Mouse (Mus musculus): ENCODE measurements around the gene Atf1. TPM values are rescaled to one million over a fixed set of nuclear protein-coding genes. Genes with fewer than 3 reads are reported as not detected.

Atf1 gene
- polyA plus RNA-seq, 1 experiment, result 21.9 TPM

DNA sequence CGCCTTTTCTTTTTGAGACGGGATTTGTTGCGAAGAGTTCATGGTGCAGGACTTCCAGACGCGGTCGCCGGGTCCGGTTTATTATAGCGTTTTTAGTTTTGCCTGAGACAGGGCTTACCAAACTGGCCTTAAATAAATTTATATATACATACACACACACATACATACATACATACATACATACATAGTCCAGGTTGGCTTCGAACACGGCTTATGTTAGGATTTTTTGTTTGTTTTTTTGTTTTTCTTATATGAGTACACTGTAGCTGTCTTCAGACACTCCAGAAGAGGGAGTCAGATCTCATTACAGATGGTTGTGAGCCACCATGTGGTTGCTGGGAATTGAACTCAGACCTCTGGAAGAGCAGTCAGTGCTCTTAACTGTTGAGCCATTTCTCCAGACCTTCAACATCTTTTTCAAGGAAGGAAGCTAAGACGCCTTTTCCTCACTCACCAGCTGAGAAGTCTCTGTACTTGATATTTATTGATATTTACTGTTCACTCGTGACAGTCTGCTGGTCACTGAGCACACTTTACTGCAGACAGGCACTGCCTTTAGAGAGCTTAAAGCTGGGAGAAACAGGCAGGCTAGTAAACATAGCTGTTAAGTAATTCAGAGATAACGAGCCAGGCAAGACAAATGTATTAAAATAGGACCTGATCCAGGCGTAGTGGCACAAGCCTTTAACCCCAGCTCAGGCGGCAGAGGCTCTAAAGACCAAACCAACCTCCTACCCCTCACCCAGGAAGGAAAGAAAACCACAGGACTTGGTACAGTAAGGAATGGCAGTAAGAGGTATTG, 1.1 kb downstream of the Atf1 start:
- peaks cover 54% of the 10 kb centered on the region for H3K79me2 ChIP-seq (ENCODE audit: control insufficient read depth, insufficient read depth)
- peaks cover 11% of the 10 kb centered on the region for H3K36me3 ChIP-seq (ENCODE audit: control insufficient read depth, insufficient read depth)
- H3K4me3 ChIP-seq, result peak overlapping the region; percentile 42
- H3K4me2 ChIP-seq (ENCODE audit: low read depth), result peak overlapping the region; percentile 85
- no peak for TF ChIP-seq REST (IDR thresholded peaks at IDR 0.05; ENCODE audit: insufficient read depth, insufficient read length)
- TF ChIP-seq USF1 (IDR thresholded peaks at IDR 0.05; ENCODE audit: low read depth), result no peak
- TF ChIP-seq TCF3 (IDR thresholded peaks at IDR 0.05; ENCODE audit: insufficient read length, low read depth), result no peak
- TF ChIP-seq TCF12 (IDR thresholded peaks at IDR 0.05; ENCODE audit: insufficient read depth, poor library complexity, severe bottlenecking), result no peak
- no peak for TF ChIP-seq E2F4 (IDR thresholded peaks at IDR 0.05; ENCODE audit: insufficient read depth)
- TF ChIP-seq MAX (IDR thresholded peaks at IDR 0.05; ENCODE audit: low read depth), result no peak
- no peak for TF ChIP-seq MYOG (IDR thresholded peaks at IDR 0.05; ENCODE audit: control insufficient read depth in 1 of 3, insufficient read depth in 1 of 3, insufficient read length in 2 of 3, low read depth in 2 of 3)
- no peak for TF ChIP-seq SRF (IDR thresholded peaks at IDR 0.05; ENCODE audit: control insufficient read depth, insufficient read length, low read depth)
- no peak for TF ChIP-seq POLR2A (IDR thresholded peaks at IDR 0.05; ENCODE audit: insufficient read length, low read depth)
- TF ChIP-seq CEBPB (IDR thresholded peaks at IDR 0.05; ENCODE audit: insufficient read depth, poor library complexity, severe bottlenecking), result no peak
- no peaks in the 10 kb centered on the region for H3K27me3 ChIP-seq (ENCODE audit: control insufficient read depth, insufficient read depth, insufficient read length)
- H3ac ChIP-seq (ENCODE audit: control insufficient read depth, insufficient read length), result peak overlapping the region; percentile 98

DNA sequence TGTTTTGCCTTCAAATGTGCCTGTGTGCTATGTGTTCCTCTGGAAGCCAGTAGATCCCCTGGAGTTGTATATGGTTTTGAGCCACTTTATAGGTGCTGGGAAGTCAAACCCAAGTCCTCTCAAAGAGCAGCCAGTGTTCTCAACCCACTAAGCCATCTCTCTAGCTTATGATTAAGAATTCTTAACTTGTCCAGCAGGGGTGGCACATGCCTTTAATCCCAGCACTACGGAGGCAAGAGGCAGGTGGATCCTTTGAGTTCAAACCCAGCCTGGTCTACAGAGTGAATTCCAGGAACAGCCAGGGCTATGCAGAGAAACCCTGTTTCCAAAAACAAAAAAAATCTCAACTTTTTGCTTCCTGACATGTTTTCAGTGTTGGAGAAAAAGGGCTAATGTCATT, 3.0 kb downstream of the Atf1 start:
- H3K79me2 ChIP-seq (ENCODE audit: control insufficient read depth, insufficient read depth), result peaks cover 66% of the 10 kb centered on the region
- H3K27me3 ChIP-seq (ENCODE audit: control insufficient read depth, insufficient read depth, insufficient read length), result no peaks in the 10 kb centered on the region
- H3K36me3 ChIP-seq (ENCODE audit: control insufficient read depth, insufficient read depth), result peaks cover 22% of the 10 kb centered on the region
- H3ac ChIP-seq (ENCODE audit: control insufficient read depth, insufficient read length), result no peak overlapping the region
- TF ChIP-seq USF1 (IDR thresholded peaks at IDR 0.05; ENCODE audit: low read depth), result no peak
- TF ChIP-seq POLR2AphosphoS2 (IDR thresholded peaks at IDR 0.05; ENCODE audit: insufficient read length, low read depth), result no peak
- TF ChIP-seq TCF12 (IDR thresholded peaks at IDR 0.05; ENCODE audit: insufficient read depth, poor library complexity, severe bottlenecking), result no peak
- TF ChIP-seq CEBPB (IDR thresholded peaks at IDR 0.05; ENCODE audit: insufficient read depth, poor library complexity, severe bottlenecking), result no peak
- TF ChIP-seq REST (IDR thresholded peaks at IDR 0.05; ENCODE audit: insufficient read depth, insufficient read length), result no peak
- no peak for TF ChIP-seq MYOG (IDR thresholded peaks at IDR 0.05; ENCODE audit: control insufficient read depth in 1 of 3, insufficient read depth in 1 of 3, insufficient read length in 2 of 3, low read depth in 2 of 3)
- no peak for TF ChIP-seq POLR2A (IDR thresholded peaks at IDR 0.05; ENCODE audit: insufficient read length, low read depth)
- TF ChIP-seq SRF (IDR thresholded peaks at IDR 0.05; ENCODE audit: control insufficient read depth, insufficient read length, low read depth), result no peak
- TF ChIP-seq MYOD1 (IDR thresholded peaks at IDR 0.05; ENCODE audit: control insufficient read depth in 1 of 3, insufficient read length in 2 of 3, low read depth in 2 of 3), result no peak
- TF ChIP-seq TCF3 (IDR thresholded peaks at IDR 0.05; ENCODE audit: insufficient read length, low read depth), result no peak
- no peak for TF ChIP-seq E2F4 (IDR thresholded peaks at IDR 0.05; ENCODE audit: insufficient read depth)
- TF ChIP-seq MAX (IDR thresholded peaks at IDR 0.05; ENCODE audit: low read depth), result no peak
- no peak overlapping the region for H3K4me2 ChIP-seq (ENCODE audit: low read depth)
- no peak overlapping the region for H3K4me3 ChIP-seq

DNA sequence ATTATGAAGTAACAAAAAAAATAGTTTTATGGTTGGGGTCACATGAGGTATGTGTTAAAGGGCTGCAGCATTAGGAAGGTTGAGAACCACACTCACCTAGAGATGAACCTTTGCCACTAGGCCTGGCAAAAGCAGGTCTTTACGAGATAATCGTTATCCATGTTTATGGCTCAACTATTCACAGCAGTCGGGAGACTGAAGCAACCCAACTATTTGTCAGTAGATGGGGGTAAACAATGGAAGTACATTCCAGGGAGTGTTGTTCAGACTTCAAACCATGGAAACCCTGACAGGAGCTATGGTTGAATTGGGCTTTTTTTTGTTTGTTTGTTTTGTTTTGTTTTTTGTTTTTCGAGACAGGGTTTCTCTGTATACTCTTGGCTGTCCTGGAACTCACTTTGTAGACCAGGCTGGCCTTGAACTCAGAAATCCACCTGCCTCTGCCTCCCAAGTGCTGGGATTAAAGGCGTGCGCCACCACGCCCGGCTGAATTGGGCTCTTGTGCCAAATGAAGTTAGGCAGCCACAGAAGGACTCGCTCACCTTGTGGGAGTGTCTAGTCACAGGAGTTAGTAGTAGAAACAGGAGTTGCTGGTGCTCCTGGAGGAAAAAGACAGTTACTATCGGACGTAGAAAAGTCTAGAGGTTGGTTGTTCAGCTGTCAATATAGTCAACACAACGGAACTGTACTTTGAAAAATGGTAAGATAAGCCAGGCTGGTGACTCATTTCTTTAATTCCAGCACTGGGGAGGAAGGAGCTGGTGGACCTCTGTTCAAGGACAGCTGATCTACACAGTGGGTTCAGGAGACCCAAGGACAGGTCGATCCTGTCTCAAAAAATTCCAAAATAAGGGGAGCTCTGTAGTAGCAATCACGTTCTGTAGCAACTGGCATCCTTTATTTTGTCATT, 4.3 kb downstream of the Atf1 start:
- no peak for TF ChIP-seq POLR2AphosphoS2 (IDR thresholded peaks at IDR 0.05; ENCODE audit: insufficient read length, low read depth)
- TF ChIP-seq E2F4 (IDR thresholded peaks at IDR 0.05; ENCODE audit: insufficient read depth), result no peak
- TF ChIP-seq REST (IDR thresholded peaks at IDR 0.05; ENCODE audit: insufficient read depth, insufficient read length), result no peak
- no peak for TF ChIP-seq TCF3 (IDR thresholded peaks at IDR 0.05; ENCODE audit: insufficient read length, low read depth)
- no peak for TF ChIP-seq USF1 (IDR thresholded peaks at IDR 0.05; ENCODE audit: low read depth)
- no peak for TF ChIP-seq CEBPB (IDR thresholded peaks at IDR 0.05; ENCODE audit: insufficient read depth, poor library complexity, severe bottlenecking)
- TF ChIP-seq POLR2A (IDR thresholded peaks at IDR 0.05; ENCODE audit: insufficient read length, low read depth), result no peak
- TF ChIP-seq MAX (IDR thresholded peaks at IDR 0.05; ENCODE audit: low read depth), result no peak
- no peak for TF ChIP-seq TCF12 (IDR thresholded peaks at IDR 0.05; ENCODE audit: insufficient read depth, poor library complexity, severe bottlenecking)
- no peak for TF ChIP-seq MYOG (IDR thresholded peaks at IDR 0.05; ENCODE audit: control insufficient read depth in 1 of 3, insufficient read depth in 1 of 3, insufficient read length in 2 of 3, low read depth in 2 of 3)
- TF ChIP-seq SRF (IDR thresholded peaks at IDR 0.05; ENCODE audit: control insufficient read depth, insufficient read length, low read depth), result no peak
- TF ChIP-seq MYOD1 (IDR thresholded peaks at IDR 0.05; ENCODE audit: control insufficient read depth in 1 of 3, insufficient read length in 2 of 3, low read depth in 2 of 3), result no peak
- H3K4me2 ChIP-seq (ENCODE audit: low read depth), result no peak overlapping the region
- H3K36me3 ChIP-seq (ENCODE audit: control insufficient read depth, insufficient read depth), result peaks cover 31% of the 10 kb centered on the region
- H3K4me3 ChIP-seq, result no peak overlapping the region
- peaks cover 75% of the 10 kb centered on the region for H3K79me2 ChIP-seq (ENCODE audit: control insufficient read depth, insufficient read depth)
- no peaks in the 10 kb centered on the region for H3K27me3 ChIP-seq (ENCODE audit: control insufficient read depth, insufficient read depth, insufficient read length)
- H3ac ChIP-seq (ENCODE audit: control insufficient read depth, insufficient read length), result no peak overlapping the region

DNA sequence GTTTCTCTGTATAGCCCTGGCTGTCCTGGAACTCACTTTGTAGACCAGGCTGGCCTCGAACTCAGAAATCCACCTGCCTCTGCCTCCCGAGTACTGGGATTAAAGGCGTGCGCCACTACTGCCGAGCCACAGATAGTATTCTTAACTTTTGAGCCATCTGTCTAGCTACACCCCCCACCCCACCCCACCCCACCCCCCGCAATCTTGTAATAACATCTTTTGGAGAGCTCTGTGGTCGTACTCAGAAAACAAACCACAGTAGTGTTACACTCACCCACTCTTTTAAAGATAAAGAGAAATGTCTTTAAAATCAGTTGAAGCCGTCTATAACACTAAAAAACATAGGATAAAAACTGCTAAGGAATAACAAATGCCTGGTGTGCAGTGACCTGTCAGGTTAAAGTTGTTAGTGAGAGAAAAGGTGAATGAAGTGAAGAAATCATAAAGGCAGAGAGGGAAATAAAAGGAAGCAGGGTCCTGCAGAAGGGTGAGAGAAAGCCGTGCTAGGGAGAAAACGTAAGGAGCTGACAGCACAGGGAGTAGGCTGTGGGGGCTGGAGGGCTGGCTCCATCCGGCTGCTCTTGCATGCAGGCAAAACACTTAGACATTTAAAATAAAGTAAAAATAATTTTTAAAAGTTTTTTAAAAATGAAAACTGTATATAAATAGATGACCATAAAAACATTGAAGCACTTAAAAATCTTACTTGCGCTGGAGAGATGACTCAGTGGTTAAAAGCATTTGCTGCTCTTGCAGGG, 7.8 kb downstream of the Atf1 start:
- Histone ChIP-seq H3K4me3 (no peak overlapping the region), H3K27me3 (ENCODE audit: control insufficient read depth, insufficient read depth, insufficient read length) (no peaks in the 10 kb centered on the region), H3K4me2 (ENCODE audit: low read depth) (no peak overlapping the region), H3K79me2 (ENCODE audit: control insufficient read depth, insufficient read depth) (peaks cover 88% of the 10 kb centered on the region), H3K36me3 (ENCODE audit: control insufficient read depth, insufficient read depth) (peaks cover 49% of the 10 kb centered on the region), H3ac (ENCODE audit: control insufficient read depth, insufficient read length) (no peak overlapping the region)
- TF ChIP-seq SRF (IDR thresholded peaks at IDR 0.05; ENCODE audit: control insufficient read depth, insufficient read length, low read depth), result no peak
- TF ChIP-seq USF1 (IDR thresholded peaks at IDR 0.05; ENCODE audit: low read depth), result no peak
- TF ChIP-seq E2F4 (IDR thresholded peaks at IDR 0.05; ENCODE audit: insufficient read depth), result no peak
- no peak for TF ChIP-seq POLR2A (IDR thresholded peaks at IDR 0.05; ENCODE audit: insufficient read length, low read depth)
- no peak for TF ChIP-seq TCF12 (IDR thresholded peaks at IDR 0.05; ENCODE audit: insufficient read depth, poor library complexity, severe bottlenecking)
- TF ChIP-seq MYOD1 (IDR thresholded peaks at IDR 0.05; ENCODE audit: control insufficient read depth in 1 of 3, insufficient read length in 2 of 3, low read depth in 2 of 3), result no peak
- no peak for TF ChIP-seq REST (IDR thresholded peaks at IDR 0.05; ENCODE audit: insufficient read depth, insufficient read length)
- TF ChIP-seq MYOG (IDR thresholded peaks at IDR 0.05; ENCODE audit: control insufficient read depth in 1 of 3, insufficient read depth in 1 of 3, insufficient read length in 2 of 3, low read depth in 2 of 3), result no peak
- no peak for TF ChIP-seq MAX (IDR thresholded peaks at IDR 0.05; ENCODE audit: low read depth)
- no peak for TF ChIP-seq TCF3 (IDR thresholded peaks at IDR 0.05; ENCODE audit: insufficient read length, low read depth)
- TF ChIP-seq CEBPB (IDR thresholded peaks at IDR 0.05; ENCODE audit: insufficient read depth, poor library complexity, severe bottlenecking), result no peak
- no peak for TF ChIP-seq POLR2AphosphoS2 (IDR thresholded peaks at IDR 0.05; ENCODE audit: insufficient read length, low read depth)

Data from myocyte (in vitro differentiated cells).